Mouse (Mus musculus): Measurements from ENCODE around the gene Gigyf2. TPM values are rescaled to one million over a fixed set of nuclear protein-coding genes. Genes with fewer than 3 reads are reported as not detected.

Gigyf2 gene
- polyA plus RNA-seq, 1 experiment from 2014 or later = 59.2 TPM

DNA sequence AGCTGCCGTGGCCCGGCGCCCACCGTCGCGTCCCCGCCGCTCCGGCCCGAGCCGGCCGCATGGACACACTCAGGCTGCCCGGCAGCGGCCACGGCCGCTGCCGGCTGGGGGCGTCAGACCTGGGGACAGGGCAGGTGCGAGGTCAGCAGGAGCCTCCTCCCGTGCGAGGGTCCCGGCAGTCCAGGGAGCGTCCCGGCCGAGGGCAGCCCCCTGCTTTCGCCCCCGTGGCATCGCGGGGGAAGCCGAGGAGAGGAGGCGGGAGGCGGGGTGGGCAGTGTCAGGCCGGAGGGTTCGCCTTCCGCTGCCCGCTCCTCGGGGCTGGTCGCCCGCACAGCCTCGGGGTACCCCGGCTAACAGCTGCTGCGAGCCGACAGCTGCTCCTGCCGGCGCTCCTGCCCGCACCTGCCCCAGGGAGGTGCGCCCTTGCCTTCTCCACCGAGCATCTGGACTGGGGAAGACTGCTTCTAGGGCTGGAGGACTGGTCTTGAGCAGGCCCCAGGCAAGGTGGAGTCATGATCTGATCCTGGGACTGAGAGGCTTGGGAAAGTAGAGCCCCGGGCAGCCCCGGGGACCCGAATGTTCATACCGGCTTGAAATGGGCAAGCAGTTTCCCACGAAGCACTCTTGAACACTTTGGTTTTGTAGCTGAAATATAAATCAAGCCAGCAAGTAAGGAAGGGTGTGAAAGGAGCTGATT is 515 bp downstream of the Gigyf2 start:
- peak overlapping the region; percentile 96 for H3K9ac ChIP-seq
- WGBS = under 1% methylated on average over 46 of the region's 53 CpGs
- peak; percentile 75 for ATAC-seq (ENCODE audit: low FRiP score)
- peaks cover 11% of the 10 kb centered on the region for H3K27me3 ChIP-seq
- peak overlapping the region; percentile 98 for H3K4me3 ChIP-seq (replicated peaks)
- peak overlapping the region; percentile 81 for H3K4me2 ChIP-seq
- H3K36me3 ChIP-seq (replicated peaks) = peaks cover 4% of the 10 kb centered on the region; the same call in 1 of the 2 replicates
- H3K27ac ChIP-seq = peak overlapping the region; percentile 95
- H3K4me1 ChIP-seq = peaks cover 15% of the 10 kb centered on the region
- H3K9me3 ChIP-seq = no peaks in the 10 kb centered on the region

GRCm38 (mm10) chr1:87331774-87332173 is 5.0 kb downstream of the Gigyf2 start:
- Histone ChIP-seq H3K9ac (no peak overlapping the region), H3K4me1 (peaks cover 15% of the 10 kb centered on the region), H3K9me3 (no peaks in the 10 kb centered on the region), H3K36me3 (replicated peaks) (peaks cover 28% of the 10 kb centered on the region), H3K27ac (no peak overlapping the region), H3K27me3 (no peaks in the 10 kb centered on the region), H3K4me2 (no peak overlapping the region), H3K4me3 (replicated peaks) (no peak overlapping the region)
- no peak for ATAC-seq (ENCODE audit: low FRiP score)
- WGBS = 94% methylated on average over 4 of the region's 4 CpGs

DNA sequence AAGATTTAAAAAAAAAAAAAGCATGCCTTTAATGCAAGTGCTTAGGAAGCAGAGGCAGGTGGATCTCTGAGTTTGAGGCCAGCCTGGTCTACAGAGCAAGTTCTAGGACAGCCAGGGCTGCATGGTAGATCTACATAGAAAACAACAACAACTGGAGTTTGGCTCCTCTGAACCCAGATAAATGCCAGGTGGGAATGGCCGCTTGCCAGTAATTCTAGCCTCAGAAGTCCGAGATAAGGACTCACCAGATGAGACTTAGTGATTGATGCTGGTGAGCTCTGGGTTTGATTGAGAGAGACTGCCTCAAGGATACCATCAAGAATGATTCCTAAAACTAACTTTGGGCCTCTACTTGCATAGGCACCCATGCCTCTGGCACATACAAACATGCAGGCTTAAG is 23.8 kb downstream of the Gigyf2 start:
- Histone ChIP-seq H3K4me3 (replicated peaks) (no peak overlapping the region), H3K27ac (no peak overlapping the region), H3K4me1 (no peaks in the 10 kb centered on the region), H3K36me3 (replicated peaks) (0 out of 2 replicates have a peak, but pooled peaks cover 4% of the 10 kb centered on the region), H3K9ac (no peak overlapping the region), H3K4me2 (no peak overlapping the region), H3K27me3 (no peaks in the 10 kb centered on the region), H3K9me3 (no peaks in the 10 kb centered on the region)
- ATAC-seq (ENCODE audit: low FRiP score) = no peak
- 96% methylated on average over 2 of the region's 2 CpGs for WGBS

DNA sequence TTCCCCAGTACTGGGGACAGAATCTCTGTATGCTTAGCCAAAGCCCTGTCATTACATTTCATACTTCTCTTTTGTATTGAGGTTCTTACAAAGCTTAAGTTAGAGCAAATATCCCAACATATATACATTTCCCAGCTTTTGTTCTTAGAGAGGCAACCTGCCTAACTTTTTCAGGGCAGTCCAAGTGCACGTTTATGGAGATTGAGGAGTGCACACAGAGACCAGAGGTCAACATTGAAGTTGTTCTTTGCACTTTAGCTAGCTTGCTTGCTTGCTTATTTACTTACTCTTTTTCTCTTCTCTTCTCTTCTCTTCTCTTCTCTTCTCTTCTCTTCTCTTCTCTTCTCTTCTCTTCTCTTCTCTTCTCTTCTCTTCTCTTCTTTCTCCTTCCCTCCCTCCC is 33.5 kb downstream of the Gigyf2 start:
- WGBS = 65% methylated on average over 1 of the region's 1 CpGs
- no peaks in the 10 kb centered on the region for H3K9me3 ChIP-seq
- H3K4me1 ChIP-seq = no peaks in the 10 kb centered on the region
- ATAC-seq (ENCODE audit: low FRiP score) = no peak
- H3K27ac ChIP-seq = no peak overlapping the region
- H3K4me3 ChIP-seq (replicated peaks) = no peak overlapping the region
- no peaks in the 10 kb centered on the region for H3K27me3 ChIP-seq
- no peak overlapping the region for H3K9ac ChIP-seq
- no peak overlapping the region for H3K4me2 ChIP-seq
- H3K36me3 ChIP-seq (replicated peaks) = peaks cover 12% of the 10 kb centered on the region

- H3K4me2 ChIP-seq = no peak overlapping the region
- no peak for ATAC-seq (ENCODE audit: low FRiP score)
- no peaks in the 10 kb centered on the region for H3K27me3 ChIP-seq
- H3K9ac ChIP-seq = no peak overlapping the region
- no peaks in the 10 kb centered on the region for H3K4me1 ChIP-seq
- H3K4me3 ChIP-seq (replicated peaks) = no peak overlapping the region
- H3K9me3 ChIP-seq = no peaks in the 10 kb centered on the region
- peaks cover 24% of the 10 kb centered on the region for H3K36me3 ChIP-seq (replicated peaks)
- H3K27ac ChIP-seq = no peak overlapping the region
- 94% methylated on average over 3 of the region's 3 CpGs for WGBS
Observed at GRCm38 (mm10) chr1:87378024-87378560, 51.3 kb downstream of the Gigyf2 start.

GRCm38 (mm10) chr1:87379919-87380318 is 53.1 kb downstream of the Gigyf2 start:
- Histone ChIP-seq H3K4me1 (no peaks in the 10 kb centered on the region), H3K9ac (no peak overlapping the region), H3K27me3 (no peaks in the 10 kb centered on the region), H3K4me3 (replicated peaks) (no peak overlapping the region), H3K36me3 (replicated peaks) (peaks cover 15% of the 10 kb centered on the region), H3K27ac (no peak overlapping the region), H3K4me2 (no peak overlapping the region), H3K9me3 (no peaks in the 10 kb centered on the region)
- ATAC-seq (ENCODE audit: low FRiP score) = no peak
- WGBS = 88% methylated on average over 1 of the region's 1 CpGs

DNA sequence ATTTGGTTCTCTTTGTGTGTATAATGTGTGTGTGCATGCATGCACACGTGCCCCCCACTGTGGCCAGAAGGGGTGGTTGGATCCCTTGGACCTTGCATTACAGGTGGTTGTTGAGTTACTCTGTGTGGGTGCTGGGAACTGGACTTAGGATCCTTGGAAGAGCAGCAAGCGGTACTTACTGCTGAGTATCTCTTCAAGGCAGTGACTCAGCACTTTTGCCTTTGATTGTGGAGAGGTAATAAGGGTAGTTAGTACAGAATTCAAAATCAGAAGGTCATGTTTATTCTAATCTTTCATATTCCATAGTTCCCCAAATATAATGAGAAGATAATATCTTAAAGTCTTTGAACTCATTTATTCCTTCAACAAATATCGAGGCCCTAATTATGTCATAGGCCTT is 54.4 kb downstream of the Gigyf2 start:
- peaks cover 14% of the 10 kb centered on the region for H3K36me3 ChIP-seq (replicated peaks)
- ATAC-seq (ENCODE audit: low FRiP score) = no peak
- H3K9ac ChIP-seq = no peak overlapping the region
- 98% methylated on average over 3 of the region's 3 CpGs for WGBS
- no peaks in the 10 kb centered on the region for H3K4me1 ChIP-seq
- H3K4me2 ChIP-seq = no peak overlapping the region
- H3K27me3 ChIP-seq = no peaks in the 10 kb centered on the region
- no peak overlapping the region for H3K27ac ChIP-seq
- no peaks in the 10 kb centered on the region for H3K9me3 ChIP-seq
- no peak overlapping the region for H3K4me3 ChIP-seq (replicated peaks)

DNA sequence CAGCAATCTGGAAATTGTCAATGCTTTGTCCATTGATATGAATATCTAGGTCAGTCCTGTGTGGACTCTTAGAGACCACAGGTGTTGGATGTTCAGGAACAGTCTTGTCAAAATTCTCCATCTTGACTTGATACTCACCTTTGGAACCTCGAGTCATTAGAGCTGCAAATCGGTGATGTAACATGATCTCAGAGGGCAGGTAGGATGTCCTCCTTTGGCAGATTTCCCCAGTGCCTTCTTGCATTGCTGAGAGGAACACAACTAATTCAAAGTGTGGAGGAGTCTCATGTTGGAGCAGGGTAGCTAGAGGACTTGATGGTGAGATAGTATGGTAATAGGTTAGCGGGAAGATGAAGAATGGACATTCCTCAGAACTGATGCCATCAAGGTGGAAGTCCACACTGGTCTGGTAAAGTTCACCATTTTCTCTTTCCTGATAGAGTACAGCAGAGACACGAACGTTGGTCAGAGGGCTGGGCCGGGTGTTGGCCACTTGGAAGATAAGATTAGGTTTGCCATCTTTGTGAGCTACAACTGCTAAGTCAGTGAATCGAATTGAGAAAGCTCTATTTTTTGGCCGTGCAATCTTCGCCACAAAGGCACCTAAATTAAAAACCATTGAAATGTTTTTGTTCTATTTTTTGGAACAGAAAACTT is 59.8 kb downstream of the Gigyf2 start:
- peaks cover 15% of the 10 kb centered on the region for H3K36me3 ChIP-seq (replicated peaks)

DNA sequence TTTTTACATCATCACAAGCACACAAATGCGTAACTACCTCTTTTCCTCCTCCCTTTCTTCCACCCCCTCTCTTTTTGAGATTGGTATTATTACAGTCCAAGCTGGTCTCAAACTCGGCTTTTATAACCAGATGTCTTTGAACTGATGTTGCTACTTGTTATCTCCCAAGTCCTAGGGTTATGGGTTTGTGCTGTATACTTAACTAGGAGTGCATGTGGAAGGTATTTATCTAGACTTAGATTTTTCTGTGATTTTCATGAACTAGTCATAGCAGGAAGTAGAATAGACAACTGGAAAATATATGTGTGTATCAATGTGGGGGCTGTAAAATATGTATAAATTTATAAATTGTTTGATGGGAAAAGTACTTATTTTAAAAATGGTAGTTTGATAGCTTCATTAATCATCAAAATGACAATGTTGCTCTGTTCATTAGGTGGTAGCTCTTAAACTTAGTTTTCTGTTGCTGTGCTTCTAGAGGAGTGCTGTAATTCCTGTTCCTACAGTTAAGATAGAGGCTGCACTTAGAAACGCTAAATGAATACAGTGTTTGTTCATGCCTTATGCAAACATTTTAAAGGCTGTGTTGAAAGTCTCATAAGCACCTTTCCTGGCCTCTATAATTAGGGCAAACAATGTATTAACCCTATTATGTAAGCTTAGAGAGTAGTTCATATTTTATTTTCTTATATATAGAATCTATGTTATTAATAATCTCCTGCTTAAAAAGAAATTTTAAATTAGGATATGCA is 66.8 kb downstream of the Gigyf2 start:
- no peaks in the 10 kb centered on the region for H3K9me3 ChIP-seq
- H3K4me2 ChIP-seq = no peak overlapping the region
- ATAC-seq (ENCODE audit: low FRiP score) = no peak
- H3K4me1 ChIP-seq = peaks cover 5% of the 10 kb centered on the region; the same call in 1 of the 2 replicates
- H3K27me3 ChIP-seq = no peaks in the 10 kb centered on the region
- peaks cover 13% of the 10 kb centered on the region for H3K36me3 ChIP-seq (replicated peaks)
- no peak overlapping the region for H3K9ac ChIP-seq
- H3K4me3 ChIP-seq (replicated peaks) = no peak overlapping the region
- 83% methylated on average over 3 of the region's 3 CpGs for WGBS
- no peak overlapping the region for H3K27ac ChIP-seq

More for the DNA sequence above, 59.8 kb downstream of the Gigyf2 start:
- no peaks in the 10 kb centered on the region for H3K9me3 ChIP-seq
- H3K4me2 ChIP-seq = no peak overlapping the region
- WGBS = 94% methylated on average over 9 of the region's 9 CpGs
- no peak for ATAC-seq (ENCODE audit: low FRiP score)
- H3K4me1 ChIP-seq = no peaks in the 10 kb centered on the region
- no peak overlapping the region for H3K27ac ChIP-seq
- H3K4me3 ChIP-seq (replicated peaks) = no peak overlapping the region
- H3K9ac ChIP-seq = no peak overlapping the region
- no peaks in the 10 kb centered on the region for H3K27me3 ChIP-seq

DNA sequence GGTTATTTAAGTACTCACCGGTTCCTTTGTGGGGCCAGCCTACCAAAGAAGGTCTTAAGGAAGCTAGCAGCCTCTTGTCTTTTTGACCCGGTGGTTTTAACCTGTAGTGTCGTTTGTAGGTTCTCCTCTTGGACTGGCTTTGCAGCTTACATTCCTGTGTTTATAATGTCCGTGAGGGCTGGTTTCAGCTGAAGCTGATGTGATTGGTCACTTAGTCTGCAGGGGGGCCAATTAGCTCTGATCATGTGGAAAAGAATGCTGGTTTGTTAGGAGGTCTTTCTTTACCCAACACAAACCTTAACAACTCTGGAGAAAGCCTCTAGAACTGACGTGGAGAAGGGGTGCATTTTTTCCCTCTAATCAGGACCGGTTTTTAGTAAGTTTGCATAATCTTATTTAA is 67.8 kb downstream of the Gigyf2 start, which contains the start of gene Kcnj13:
TSS of gene Kcnj13 (minus strand) at position 136 of the 400 bp plus-strand sequence.
- Histone ChIP-seq H3K36me3 (replicated peaks) (peaks cover 8% of the 10 kb centered on the region; the same call in 1 of the 2 replicates), H3K4me1 (peaks cover 5% of the 10 kb centered on the region; the same call in 1 of the 2 replicates), H3K27me3 (no peaks in the 10 kb centered on the region), H3K9ac (no peak within 1 kb of the TSS), H3K9me3 (no peaks in the 10 kb centered on the region), H3K27ac (no peak within 1 kb of the TSS), H3K4me2 (no peak within 1 kb of the TSS), H3K4me3 (replicated peaks) (no peak within 1 kb of the TSS)
- no peak for ATAC-seq (ENCODE audit: low FRiP score)
- WGBS = 9% methylated on average over 6 of the region's 6 CpGs

GRCm38 (mm10) chr1:87396923-87397586 is 70.3 kb downstream of the Gigyf2 start:
- H3K4me1 ChIP-seq = peaks cover 5% of the 10 kb centered on the region; the same call in 1 of the 2 replicates
- no peak overlapping the region for H3K4me2 ChIP-seq
- no peaks in the 10 kb centered on the region for H3K27me3 ChIP-seq
- WGBS = 88% methylated on average over 7 of the region's 7 CpGs
- no peak for ATAC-seq (ENCODE audit: low FRiP score)
- H3K9me3 ChIP-seq = no peaks in the 10 kb centered on the region
- H3K9ac ChIP-seq = no peak overlapping the region
- no peak overlapping the region for H3K27ac ChIP-seq
- H3K36me3 ChIP-seq (replicated peaks) = 0 out of 2 replicates have a peak, but pooled peaks cover under 1% of the 10 kb centered on the region
- H3K4me3 ChIP-seq (replicated peaks) = no peak overlapping the region

- Histone ChIP-seq H3K27me3 (no peaks in the 10 kb centered on the region), H3K4me2 (no peak overlapping the region), H3K36me3 (replicated peaks) (peaks cover 53% of the 10 kb centered on the region), H3K27ac (no peak overlapping the region), H3K4me1 (no peaks in the 10 kb centered on the region), H3K9me3 (no peaks in the 10 kb centered on the region), H3K9ac (no peak overlapping the region), H3K4me3 (replicated peaks) (no peak overlapping the region)
- 86% methylated on average over 1 of the region's 1 CpGs for WGBS
- no peak for ATAC-seq (ENCODE audit: low FRiP score)
Observed at GRCm38 (mm10) chr1:87404710-87405109, 77.9 kb downstream of the Gigyf2 start.

All from forebrain, embryonic 12.5 days (tissue).